Mouse (Mus musculus): Measurements from ENCODE around the gene Mipep. TPM values are rescaled to one million over a fixed set of nuclear protein-coding genes. Genes with fewer than 3 reads are reported as not detected.

The Mipep gene
- total RNA-seq, 4 experiments from 2014 or later = 25.3 to 27.7 (median 26.0) TPM

GRCm38 (mm10) chr14:60799762-60800728 lies 15.7 kb downstream of the Mipep start:
- DNase-seq (ENCODE audit: low spot score in 2 of 2) = no peak

DNA sequence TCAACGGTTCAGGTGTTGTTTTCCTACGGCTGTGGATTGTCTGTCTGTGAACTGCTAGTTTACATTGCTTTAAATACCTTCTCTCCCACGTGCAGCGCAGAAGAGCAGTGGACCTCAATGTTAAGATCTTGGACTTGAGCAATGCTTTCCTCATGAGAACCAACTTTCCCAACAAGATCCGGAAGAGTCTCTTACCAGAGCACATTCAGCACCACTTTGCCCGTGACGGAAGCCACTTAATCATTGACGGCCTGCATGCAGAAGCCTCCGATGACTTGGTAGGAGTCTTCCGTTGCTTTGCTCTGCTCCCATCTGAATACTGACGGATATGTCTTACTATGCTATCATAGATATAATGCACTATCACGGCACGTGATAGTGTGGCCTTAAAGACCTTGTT lies 17.7 kb downstream of the Mipep start:
- no peak for DNase-seq (ENCODE audit: low spot score in 2 of 2)

DNA sequence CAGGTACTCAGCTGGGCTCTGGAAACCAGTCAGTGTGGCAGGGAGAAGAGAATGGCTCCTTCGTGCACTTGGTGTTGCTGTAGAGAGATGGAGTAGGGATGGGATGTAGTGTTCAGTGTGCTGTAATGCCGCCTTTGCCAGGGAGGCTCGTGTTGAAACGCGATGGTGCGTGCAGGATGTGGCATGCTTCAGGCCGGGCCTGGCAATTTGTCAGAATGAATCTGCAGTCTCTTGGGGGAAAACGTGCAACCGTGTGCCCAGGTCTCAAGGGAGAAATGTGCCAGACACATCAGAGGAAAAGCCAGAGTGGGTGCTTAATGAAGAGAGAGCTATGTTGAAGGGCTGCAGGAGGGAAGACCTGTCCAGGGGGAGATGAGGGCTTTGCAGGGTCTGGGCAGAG lies 20.6 kb downstream of the Mipep start:
- DNase-seq (ENCODE audit: low spot score in 2 of 2) = no peak

GRCm38 (mm10) chr14:60805871-60806270 lies 21.5 kb downstream of the Mipep start:
- no peak for DNase-seq (ENCODE audit: low spot score in 2 of 2)

DNA sequence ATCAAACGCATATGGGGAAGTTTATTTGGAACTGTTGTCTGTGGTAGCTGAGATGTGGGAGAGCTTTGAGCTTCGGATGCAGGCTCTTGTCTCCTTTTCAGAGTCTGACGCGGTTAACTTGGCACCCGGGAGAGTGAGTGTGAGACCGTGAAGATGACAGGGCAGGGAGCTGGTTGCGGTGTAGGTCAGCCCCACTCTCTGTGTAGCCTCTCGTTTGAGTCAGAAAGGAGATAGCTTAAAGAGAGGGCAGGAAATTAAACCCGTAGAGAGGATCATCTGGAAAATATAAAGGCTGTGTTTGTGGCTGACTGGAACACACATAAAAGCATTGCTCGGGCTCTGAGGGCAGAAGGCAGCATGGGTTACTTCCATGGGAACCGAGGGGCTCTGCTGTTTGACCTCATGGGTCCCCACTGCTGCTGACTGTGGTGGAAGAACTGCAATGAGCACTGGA lies 22.5 kb downstream of the Mipep start:
- no peak for DNase-seq (ENCODE audit: low spot score in 2 of 2)

DNA sequence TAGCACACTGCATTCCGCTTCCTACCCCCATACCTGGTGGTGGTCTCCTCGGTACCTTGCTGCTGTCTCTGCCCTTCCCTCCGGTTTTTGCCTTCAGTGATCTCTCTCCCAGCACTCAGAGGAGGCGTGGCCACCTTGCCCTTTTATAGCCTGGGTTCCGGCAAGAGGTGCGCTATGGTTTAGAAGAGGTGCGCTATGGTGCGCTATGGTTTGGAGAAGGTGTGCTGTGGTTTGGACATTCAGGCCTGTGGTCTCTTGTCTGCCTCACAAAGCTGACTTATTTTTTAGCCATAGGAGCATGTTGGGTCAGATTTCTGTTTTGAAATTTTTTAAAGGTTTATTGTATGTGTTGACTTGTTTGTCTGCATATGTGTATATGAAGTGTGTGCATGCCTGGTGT lies 25.5 kb downstream of the Mipep start:
- no peak for DNase-seq (ENCODE audit: low spot score in 2 of 2)

DNA sequence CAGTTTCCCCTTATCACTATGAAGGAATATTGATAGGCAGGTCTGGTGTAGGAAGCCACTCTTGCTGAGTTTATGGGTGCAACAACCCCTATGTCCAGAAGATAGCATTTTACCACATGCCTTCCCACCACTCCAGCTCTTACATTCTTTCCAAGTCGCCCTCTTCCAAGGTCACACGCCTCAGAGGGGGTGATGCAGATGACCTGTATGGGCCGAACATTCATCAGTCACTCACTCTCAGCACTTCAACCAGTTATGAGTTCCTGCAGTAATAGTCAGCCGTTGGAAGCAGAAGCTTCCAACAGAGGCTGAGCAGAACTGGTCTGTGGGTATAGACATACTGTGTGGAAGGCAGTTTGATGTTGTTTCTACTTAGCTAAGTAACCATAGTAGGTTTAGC lies 27.2 kb downstream of the Mipep start:
- DNase-seq (ENCODE audit: low spot score in 2 of 2) = no peak

- no peak for DNase-seq (ENCODE audit: low spot score in 2 of 2)
Observed at GRCm38 (mm10) chr14:60815098-60815497, 30.7 kb downstream of the Mipep start.

DNA sequence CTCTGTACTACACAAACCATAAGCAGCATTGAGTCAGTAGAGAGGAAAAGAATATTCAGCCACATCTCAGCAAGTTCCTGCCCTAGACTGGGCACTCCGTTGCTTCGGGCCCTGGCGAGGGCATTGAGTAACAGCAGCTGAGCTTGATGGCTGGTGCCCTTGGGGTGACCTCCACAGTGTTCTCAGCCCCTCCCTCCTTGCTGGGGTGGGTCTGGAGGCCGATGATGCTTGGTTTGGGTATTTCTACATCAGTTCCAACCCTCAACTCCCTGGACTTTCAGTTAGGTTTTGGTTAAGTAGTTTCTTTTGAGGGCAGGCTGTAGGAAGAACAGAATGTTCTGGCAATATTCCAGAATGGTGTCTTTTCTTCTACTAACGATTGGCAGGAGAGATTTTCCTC lies 33.7 kb downstream of the Mipep start:
- DNase-seq (ENCODE audit: low spot score in 2 of 2) = no peak

DNA sequence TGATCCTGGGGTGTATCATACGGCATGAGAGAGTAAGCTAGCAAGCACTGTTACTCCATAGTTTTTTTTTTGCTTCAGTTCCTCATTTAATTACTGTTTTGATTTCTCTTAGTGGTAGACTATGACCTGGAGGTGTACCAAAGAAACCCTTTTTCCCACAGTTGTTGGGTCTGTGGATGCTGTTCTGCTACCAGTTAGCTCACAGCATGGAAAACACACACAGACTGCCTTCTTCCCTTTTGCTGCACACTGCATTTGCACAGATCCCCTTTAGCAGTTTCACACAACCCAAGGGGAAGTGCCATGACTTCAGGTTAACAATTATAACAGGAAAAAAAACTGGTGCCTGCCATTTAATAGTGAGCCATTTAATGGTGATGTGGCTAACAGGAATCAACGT lies 45.7 kb downstream of the Mipep start:
- DNase-seq (ENCODE audit: low spot score in 2 of 2) = no peak

DNA sequence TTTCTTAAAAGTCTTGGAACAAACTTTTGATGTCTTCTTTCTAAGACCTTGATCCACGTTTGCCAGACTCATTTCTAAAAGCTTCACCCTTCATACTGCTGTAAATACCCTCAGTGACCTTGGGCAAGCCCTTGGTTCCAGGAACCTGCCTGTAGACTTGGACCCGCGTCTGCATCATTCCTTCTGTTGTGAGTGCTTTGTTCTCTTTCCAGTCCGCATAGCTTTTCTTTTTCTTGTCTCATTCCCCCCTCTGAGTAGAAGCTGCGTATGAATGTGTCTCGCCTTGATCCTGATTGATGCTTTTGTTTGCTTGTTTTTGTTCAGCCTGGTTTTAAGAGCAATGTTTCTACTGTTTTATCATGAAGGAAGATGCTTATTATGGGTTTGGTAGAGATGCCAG lies 52.3 kb downstream of the Mipep start:
- DNase-seq (ENCODE audit: low spot score in 2 of 2) = no peak

GRCm38 (mm10) chr14:60839654-60840053 lies 55.3 kb downstream of the Mipep start:
- DNase-seq (ENCODE audit: low spot score in 2 of 2) = no peak

DNA sequence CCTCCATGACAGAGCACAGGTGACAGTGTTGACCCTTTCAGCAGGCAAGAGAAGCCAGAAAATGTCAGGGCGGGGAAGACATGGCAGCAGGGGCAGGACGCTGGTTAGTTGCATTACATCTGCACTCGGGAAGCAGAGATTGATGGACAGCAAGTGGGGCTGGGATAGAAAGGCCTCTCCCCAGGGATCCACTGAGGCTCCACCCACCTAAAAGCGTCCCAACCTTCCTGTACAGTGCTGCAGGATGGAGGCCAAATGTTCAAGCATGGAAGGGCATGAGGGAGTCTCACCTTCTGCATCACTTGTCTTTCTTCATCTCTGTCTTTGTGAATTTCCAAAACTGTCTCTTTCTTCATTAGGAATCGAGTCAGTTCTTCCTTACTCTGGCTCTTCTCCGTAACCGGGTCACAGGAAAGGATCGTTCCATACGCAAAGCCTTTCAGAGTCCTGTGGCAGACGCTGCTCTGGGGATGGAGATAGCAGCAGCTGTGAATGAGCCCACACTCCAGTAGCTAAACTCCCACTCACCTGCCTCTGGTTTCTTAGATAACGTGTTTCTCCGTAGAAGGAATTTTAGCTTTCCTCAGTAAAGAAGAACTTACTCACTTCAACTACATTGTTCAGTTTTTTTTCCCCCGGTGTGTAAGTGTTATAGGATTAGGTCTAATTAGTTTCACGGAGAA lies 57.7 kb downstream of the Mipep start:
- DNase-seq (ENCODE audit: low spot score in 2 of 2) = peak in 1 of 2 experiments; percentile 14

DNA sequence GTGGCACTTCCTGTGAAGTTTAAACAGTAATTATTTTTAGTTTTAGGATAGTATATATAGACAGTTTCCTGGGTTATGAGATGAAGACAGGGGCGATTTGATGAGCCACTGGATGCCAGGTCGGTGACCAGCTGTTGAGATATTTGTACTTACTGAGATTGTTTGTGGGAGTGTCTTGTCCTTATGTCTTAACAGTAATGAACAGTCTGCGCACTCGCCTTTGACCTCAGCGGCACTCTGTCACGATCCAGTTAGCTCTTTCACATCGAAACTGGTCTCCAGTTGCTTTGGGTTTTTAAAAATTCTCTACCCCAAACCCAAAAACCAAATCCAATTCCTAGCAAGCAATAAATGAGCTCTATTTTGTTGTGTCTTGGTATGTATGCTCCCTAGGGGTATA lies 59.2 kb downstream of the Mipep start:
- DNase-seq (ENCODE audit: low spot score in 2 of 2) = no peak

DNA sequence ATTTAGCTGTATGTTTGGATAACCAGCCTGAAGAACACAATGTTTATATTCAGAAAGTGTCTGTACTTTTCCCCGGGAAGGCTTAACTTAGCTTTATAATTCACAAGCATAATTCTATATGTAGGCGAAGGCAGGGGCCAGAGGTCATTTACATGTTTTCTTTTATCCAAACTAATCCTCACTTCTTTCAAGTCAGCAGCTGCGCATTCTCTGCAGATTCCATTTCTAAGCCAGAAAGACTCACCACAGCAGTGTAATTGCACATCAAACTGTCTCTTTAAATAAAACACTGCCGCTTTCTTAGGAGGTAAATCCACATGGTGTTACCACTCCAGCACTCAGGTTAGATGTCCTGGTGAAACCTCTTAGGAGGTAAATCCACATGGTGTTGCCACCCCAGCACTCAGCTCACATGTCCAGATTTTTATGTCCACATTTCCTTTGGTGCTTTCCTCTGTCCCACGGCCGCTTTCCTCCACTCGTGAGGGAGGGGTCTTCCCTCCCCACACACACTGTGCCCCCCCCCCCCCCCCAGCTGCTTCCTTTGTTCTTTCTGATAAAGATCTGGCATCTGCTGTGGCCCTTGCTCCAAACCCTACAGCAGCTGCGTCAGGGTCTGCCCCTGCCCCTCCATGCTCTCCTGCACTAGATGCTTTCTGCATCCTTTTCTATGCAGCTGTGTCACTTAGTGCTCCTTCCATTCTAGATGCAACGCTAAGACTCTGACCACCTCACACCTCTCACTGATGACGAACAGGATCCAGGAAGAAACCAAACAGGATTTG lies 61.1 kb downstream of the Mipep start:
- DNase-seq (ENCODE audit: low spot score in 2 of 2) = no peak

DNA sequence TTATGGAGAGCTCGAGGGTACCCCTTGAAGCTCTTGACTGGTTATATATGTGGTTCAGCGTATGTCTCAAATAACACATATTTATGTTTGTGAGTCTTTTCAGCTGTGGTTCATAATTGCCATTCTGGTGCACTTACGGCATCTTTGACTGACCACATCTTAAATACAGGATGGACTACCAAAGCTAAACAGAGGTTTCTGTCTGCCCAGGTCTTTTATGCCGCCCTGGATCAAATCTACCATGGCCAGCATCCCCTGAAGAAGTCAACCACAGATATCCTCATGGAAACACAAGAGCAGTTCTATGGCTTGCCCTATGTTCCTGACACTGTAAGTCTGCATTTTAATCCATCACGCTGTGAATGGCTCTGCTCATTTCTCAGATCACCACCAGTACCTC lies 61.8 kb downstream of the Mipep start:
- no peak for DNase-seq (ENCODE audit: low spot score in 2 of 2)

DNA sequence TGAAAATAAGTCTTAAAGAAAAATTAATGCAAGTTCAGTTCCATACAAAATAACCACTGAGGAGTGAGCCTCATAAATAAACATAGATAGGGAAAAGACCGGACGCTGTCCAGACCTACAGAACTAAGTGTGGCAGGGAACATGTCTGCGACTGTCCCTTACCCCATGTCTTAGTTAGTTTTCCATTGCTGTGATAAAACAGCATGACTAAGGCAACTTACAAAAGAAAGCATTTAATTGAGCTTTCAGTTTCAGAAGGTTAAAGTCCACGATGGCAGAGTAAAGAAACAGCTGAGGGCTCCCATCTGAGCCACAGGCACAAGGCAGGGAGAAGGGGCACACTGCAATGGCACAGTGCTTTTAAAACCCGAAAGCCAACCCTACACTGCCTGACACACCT lies 63.8 kb downstream of the Mipep start:
- DNase-seq (ENCODE audit: low spot score in 2 of 2) = no peak

- no peak for DNase-seq (ENCODE audit: low spot score in 2 of 2)
Observed at GRCm38 (mm10) chr14:60850101-60850500, 65.7 kb downstream of the Mipep start.

GRCm38 (mm10) chr14:60851632-60852031 lies 67.3 kb downstream of the Mipep start:
- DNase-seq (ENCODE audit: low spot score in 2 of 2) = no peak

- no peak for DNase-seq (ENCODE audit: low spot score in 2 of 2)
Observed at GRCm38 (mm10) chr14:60856199-60856912, 72.0 kb downstream of the Mipep start.

DNA sequence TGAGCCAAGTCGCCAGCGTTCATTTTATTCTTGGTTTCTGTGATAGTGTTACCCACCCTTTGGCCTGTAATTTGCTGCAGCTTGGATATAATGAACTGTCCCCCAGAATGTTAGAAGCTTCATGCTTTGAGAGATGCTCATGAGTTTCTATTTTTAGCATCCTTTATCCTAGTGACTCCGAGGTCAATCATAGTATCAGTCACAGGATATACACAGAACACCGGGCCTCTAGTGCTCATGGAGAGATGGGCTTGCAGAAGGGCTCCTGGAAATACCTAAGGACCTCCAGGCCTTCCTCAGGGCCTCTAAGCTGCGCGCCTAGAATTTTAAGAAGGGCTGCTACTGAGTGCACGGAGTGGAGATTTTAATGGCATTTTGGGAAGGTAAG lies 72.5 kb downstream of the Mipep start:
- DNase-seq (ENCODE audit: low spot score in 2 of 2) = no peak
